Mouse (Mus musculus) skeletal muscle tissue, postnatal 0 days (tissue): ENCODE data around the gene Gm28510. TPM values are rescaled to one million over a fixed set of nuclear protein-coding genes. Genes with fewer than 3 reads are reported as not detected.

Experiments used
- polyA plus RNA-seq: library from polyadenylated mRNA; unstranded; fragments of >200 nt; fragmentation: Nextera tagmentation; extraction: Ambion mirVana; gene quantifications from 2 replicates; pipeline ENCODE4 v1.2.1, GENCODE M21; 2015

The Gm28510 gene
- polyA plus RNA-seq = not detected in 2 replicates

GRCm38 (mm10) chrY:10412437-10412836 is at the start of gene Gm28510:
Gm28510 (plus strand) TSS chrY:10412737.

Other genes starting within 250 kb of the Gm28510 start
- gene Gm20834, start 88.1 kb upstream of the Gm28510 start, polyA plus RNA-seq = not detected in 2 replicates
- not detected in 2 replicates for gene Gm20737, start 123.3 kb downstream of the Gm28510 start, polyA plus RNA-seq
- gene Gm21775, start 140.7 kb downstream of the Gm28510 start, polyA plus RNA-seq = not detected in 2 replicates
- not detected in 2 replicates for gene Gm21900, start 203.6 kb downstream of the Gm28510 start, polyA plus RNA-seq